Mouse (Mus musculus): ENCODE measurements around the gene Bcat1. TPM values are rescaled to one million over a fixed set of nuclear protein-coding genes. Genes with fewer than 3 reads are reported as not detected.

Bcat1 gene
- polyA plus RNA-seq, 1 experiment = 20.3 TPM

DNA sequence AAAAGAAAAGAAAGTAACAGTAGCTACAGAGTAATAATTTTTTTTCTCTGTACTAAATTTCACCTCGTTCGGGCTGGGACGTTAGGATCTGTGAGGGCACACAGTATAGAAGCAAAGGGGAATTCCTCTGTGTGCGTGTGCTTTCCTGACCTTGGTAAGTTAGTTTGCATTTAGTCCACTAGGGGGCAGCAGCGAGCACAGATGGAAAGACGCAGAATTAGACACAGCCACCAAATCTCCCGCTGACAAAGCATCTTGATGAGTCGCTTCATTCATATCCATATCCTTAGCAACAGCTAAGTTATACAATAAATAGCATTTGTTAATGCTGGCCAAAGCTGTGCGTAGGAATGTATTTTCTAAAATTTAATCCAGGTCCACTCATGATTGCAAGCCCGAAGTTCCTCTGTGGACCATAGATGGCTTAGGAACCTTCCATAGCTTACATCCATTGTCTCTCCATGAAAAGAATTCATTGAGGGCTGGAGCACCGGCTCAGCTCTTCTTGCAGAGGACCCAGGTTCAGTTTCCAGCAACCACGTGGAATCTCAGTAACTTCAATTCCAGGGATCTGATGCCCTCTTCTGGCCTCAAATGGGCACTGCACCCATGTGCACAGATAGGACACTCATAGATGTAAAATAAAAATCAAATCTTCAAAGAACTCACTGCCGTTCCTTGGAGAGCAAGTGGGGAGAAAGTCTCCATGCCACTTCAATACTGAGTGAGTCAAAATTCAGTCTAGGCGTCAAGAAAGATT, 52.8 kb downstream of the Bcat1 start:
- H3K4me3 ChIP-seq (replicated peaks; ENCODE audit: control insufficient read depth, low read depth, low read length) = no peak overlapping the region
- no peak for TF ChIP-seq POLR2A (IDR thresholded peaks at IDR 0.05; ENCODE audit: borderline replicate concordance, control insufficient read depth, low read depth, low read length)
- TF ChIP-seq CTCF (IDR thresholded peaks at IDR 0.05; ENCODE audit: control insufficient read depth, insufficient read depth, low read length) = peak; percentile 76
- H3K4me1 ChIP-seq (ENCODE audit: control insufficient read depth, insufficient read depth, low read length) = peaks cover 2% of the 10 kb centered on the region; the same call in 1 of the 2 replicates
- 75% methylated on average over 14 of the region's 14 CpGs for WGBS
- no peak overlapping the region for H3K27ac ChIP-seq (ENCODE audit: control insufficient read depth, insufficient read depth, low read depth, low read length, poor library complexity)

DNA sequence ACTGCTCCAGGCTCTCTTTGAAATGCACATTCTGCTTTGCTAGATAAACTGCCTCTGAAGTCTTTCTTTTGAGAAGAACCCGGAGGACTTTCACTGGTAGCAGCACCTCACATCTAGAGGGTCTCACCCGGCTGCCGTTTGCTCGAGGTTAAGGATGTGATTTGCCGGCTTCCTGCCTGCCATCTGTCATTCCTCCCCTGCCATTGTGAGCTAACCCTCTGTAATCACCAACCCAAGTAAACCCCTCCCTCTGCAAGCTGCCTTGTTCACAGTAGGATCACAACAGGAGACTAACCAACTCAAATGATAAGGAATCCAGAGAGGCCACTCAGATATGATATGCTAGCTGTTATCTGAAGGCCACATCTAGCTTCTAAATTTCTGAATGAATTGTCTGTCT, 53.6 kb downstream of the Bcat1 start:
- WGBS = 61% methylated on average over 5 of the region's 5 CpGs
- no peak overlapping the region for H3K27ac ChIP-seq (ENCODE audit: control insufficient read depth, insufficient read depth, low read depth, low read length, poor library complexity)

DNA sequence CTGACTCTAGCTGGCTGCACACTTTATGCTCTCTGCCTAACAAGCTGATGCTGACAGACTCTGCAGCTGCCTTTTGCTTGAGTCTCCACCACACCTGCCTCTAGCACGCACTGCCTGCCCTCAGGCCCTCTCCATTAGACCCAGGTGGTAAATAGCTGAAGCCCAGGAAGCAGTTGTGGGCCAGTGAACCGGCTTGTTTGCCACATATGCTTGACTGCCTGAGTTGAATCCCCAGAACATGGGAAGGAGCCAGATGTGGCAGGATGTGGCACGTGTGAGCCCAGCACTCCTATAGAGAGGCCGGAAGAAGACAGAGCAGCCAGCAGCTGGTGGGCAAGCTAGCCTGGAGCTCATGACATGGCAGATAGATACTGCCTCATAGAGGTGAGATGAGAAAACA, 55.4 kb downstream of the Bcat1 start:
- H3K27ac ChIP-seq (ENCODE audit: control insufficient read depth, insufficient read depth, low read depth, low read length, poor library complexity) = no peak overlapping the region; the same call in 1 of the 2 replicates
- TF ChIP-seq CTCF (IDR thresholded peaks at IDR 0.05; ENCODE audit: control insufficient read depth, insufficient read depth, low read length) (no peak), POLR2A (IDR thresholded peaks at IDR 0.05; ENCODE audit: borderline replicate concordance, control insufficient read depth, low read depth, low read length) (no peak)
- WGBS = 59% methylated on average over 4 of the region's 4 CpGs
- peaks cover 3% of the 10 kb centered on the region; the same call in 1 of the 2 replicates for H3K4me1 ChIP-seq (ENCODE audit: control insufficient read depth, insufficient read depth, low read length)
- no peak overlapping the region for H3K4me3 ChIP-seq (replicated peaks; ENCODE audit: control insufficient read depth, low read depth, low read length)

More for the DNA sequence above, 53.6 kb downstream of the Bcat1 start:
- H3K4me1 ChIP-seq (ENCODE audit: control insufficient read depth, insufficient read depth, low read length) = peaks cover 3% of the 10 kb centered on the region; the same call in 1 of the 2 replicates
- H3K4me3 ChIP-seq (replicated peaks; ENCODE audit: control insufficient read depth, low read depth, low read length) = no peak overlapping the region
- TF ChIP-seq CTCF (IDR thresholded peaks at IDR 0.05; ENCODE audit: control insufficient read depth, insufficient read depth, low read length) (no peak), POLR2A (IDR thresholded peaks at IDR 0.05; ENCODE audit: borderline replicate concordance, control insufficient read depth, low read depth, low read length) (no peak)

DNA sequence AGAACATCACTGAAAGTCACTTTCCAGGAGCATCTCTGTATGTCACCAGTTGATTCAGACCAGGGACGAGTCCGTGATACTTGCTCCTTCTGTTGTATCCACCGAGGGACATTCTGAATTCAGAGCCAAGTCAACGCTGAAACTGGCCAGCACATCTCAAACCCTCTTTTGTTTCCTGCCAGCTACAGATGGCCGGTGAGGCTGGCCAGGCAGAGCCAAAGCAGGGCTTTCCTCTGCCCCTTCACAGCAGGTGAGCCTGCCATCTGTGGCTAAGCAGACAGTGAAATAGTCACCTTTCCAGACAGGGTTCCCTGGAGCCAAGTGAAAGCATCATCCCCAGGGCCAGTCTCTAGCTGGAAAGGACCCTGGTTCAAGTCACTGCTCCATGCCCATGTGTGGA, 57.7 kb downstream of the Bcat1 start:
- no peak for TF ChIP-seq CTCF (IDR thresholded peaks at IDR 0.05; ENCODE audit: control insufficient read depth, insufficient read depth, low read length)
- no peak for TF ChIP-seq POLR2A (IDR thresholded peaks at IDR 0.05; ENCODE audit: borderline replicate concordance, control insufficient read depth, low read depth, low read length)
- Histone ChIP-seq H3K4me3 (replicated peaks; ENCODE audit: control insufficient read depth, low read depth, low read length) (no peak overlapping the region), H3K27ac (ENCODE audit: control insufficient read depth, insufficient read depth, low read depth, low read length, poor library complexity) (no peak overlapping the region), H3K4me1 (ENCODE audit: control insufficient read depth, insufficient read depth, low read length) (peaks cover 3% of the 10 kb centered on the region; the same call in 1 of the 2 replicates)
- WGBS = 88% methylated on average over 5 of the region's 5 CpGs

DNA sequence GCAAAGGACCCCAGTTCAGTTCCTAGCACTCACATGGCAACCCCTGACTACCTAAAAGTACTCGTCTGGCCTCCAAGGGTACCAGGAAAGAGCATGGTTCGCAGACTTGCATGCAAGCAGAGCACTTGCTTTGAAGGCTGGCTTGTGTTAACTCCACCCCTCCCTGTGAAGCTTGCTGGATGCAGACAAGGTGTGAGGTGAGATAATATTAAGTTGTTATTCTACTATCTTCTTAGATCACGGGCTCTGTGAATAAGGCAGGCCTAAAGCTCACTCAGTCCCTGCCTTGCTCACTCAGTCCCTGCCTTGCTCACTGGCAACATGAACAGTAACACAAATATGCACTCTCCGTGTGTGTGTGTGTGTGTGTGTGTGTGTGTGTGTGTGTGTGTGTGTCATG, 58.5 kb downstream of the Bcat1 start:
- TF ChIP-seq CTCF (IDR thresholded peaks at IDR 0.05; ENCODE audit: control insufficient read depth, insufficient read depth, low read length) = no peak
- TF ChIP-seq POLR2A (IDR thresholded peaks at IDR 0.05; ENCODE audit: borderline replicate concordance, control insufficient read depth, low read depth, low read length) = no peak
- Histone ChIP-seq H3K4me1 (ENCODE audit: control insufficient read depth, insufficient read depth, low read length) (peaks cover 3% of the 10 kb centered on the region; the same call in 1 of the 2 replicates), H3K4me3 (replicated peaks; ENCODE audit: control insufficient read depth, low read depth, low read length) (no peak overlapping the region), H3K27ac (ENCODE audit: control insufficient read depth, insufficient read depth, low read depth, low read length, poor library complexity) (no peak overlapping the region)
- 59% methylated on average over 4 of the region's 4 CpGs for WGBS

DNA sequence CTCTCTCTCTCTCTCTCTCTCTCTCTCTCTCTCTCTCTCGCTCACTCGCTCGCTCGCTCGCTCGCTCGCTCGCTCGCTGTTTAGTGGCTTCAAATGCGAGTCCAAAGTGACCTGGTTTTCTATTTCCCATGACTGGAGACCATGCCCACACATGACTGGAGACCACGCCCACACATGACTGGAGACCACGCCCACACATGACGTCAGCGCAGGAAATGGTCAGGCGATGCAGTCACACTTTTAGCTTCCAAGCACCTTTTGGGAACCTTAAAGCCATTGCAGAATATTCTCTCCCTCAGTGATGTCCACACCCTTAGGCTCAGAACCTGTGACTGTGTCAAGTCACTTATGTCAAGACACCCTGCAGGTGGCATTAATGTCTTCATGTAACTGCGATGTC, 59.3 kb downstream of the Bcat1 start:
- WGBS = 85% methylated on average over 16 of the region's 16 CpGs
- H3K4me3 ChIP-seq (replicated peaks; ENCODE audit: control insufficient read depth, low read depth, low read length) = no peak overlapping the region
- H3K27ac ChIP-seq (ENCODE audit: control insufficient read depth, insufficient read depth, low read depth, low read length, poor library complexity) = no peak overlapping the region
- H3K4me1 ChIP-seq (ENCODE audit: control insufficient read depth, insufficient read depth, low read length) = peaks cover 3% of the 10 kb centered on the region; the same call in 1 of the 2 replicates
- no peak for TF ChIP-seq CTCF (IDR thresholded peaks at IDR 0.05; ENCODE audit: control insufficient read depth, insufficient read depth, low read length)
- no peak for TF ChIP-seq POLR2A (IDR thresholded peaks at IDR 0.05; ENCODE audit: borderline replicate concordance, control insufficient read depth, low read depth, low read length)

DNA sequence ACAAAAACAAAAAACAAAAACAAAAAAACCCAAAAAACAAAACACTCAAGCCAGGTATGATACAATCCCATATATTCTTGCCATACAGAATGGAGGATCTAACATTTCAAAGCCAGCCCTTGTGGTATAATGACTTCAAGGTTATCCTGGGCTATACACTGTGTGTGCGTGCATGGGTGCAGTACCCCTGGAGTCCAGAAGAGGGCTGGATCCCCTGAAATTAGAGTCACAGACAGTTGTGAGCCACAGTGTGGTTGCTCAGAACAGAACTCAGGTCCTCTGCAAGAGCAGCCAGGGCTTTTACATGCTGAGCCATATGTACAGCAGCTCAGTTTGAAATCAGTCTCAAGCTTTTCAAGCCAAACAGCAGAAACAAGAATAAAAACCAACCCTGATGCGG, 61.0 kb downstream of the Bcat1 start:
- TF ChIP-seq CTCF (IDR thresholded peaks at IDR 0.05; ENCODE audit: control insufficient read depth, insufficient read depth, low read length) (peak; percentile 32; the same call in 1 of the 2 replicates), POLR2A (IDR thresholded peaks at IDR 0.05; ENCODE audit: borderline replicate concordance, control insufficient read depth, low read depth, low read length) (no peak)
- H3K27ac ChIP-seq (ENCODE audit: control insufficient read depth, insufficient read depth, low read depth, low read length, poor library complexity) = no peak overlapping the region
- H3K4me3 ChIP-seq (replicated peaks; ENCODE audit: control insufficient read depth, low read depth, low read length) = no peak overlapping the region
- 89% methylated on average over 2 of the region's 2 CpGs for WGBS
- H3K4me1 ChIP-seq (ENCODE audit: control insufficient read depth, insufficient read depth, low read length) = peaks cover 1% of the 10 kb centered on the region; the same call in 1 of the 2 replicates

DNA sequence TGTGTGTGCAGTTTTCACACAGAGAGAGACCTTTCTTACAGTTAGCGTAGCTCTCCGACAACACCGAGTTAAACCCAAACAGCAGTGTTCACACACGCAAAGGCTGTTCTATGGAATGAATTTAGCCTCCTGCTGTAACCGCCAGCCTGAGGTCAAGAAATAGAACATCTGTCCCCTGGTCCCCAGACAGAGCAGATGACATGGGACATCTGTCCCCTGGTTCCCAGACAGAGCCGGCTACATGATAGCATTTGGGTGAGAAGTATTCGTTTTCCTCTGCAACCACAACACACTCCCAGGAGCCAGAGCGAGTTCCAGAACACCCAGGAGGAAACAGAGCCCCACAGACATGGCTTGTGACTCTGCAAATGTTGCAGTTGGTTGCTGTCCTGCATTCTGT, 63.3 kb downstream of the Bcat1 start:
- no peak overlapping the region for H3K4me3 ChIP-seq (replicated peaks; ENCODE audit: control insufficient read depth, low read depth, low read length)
- no peak for TF ChIP-seq POLR2A (IDR thresholded peaks at IDR 0.05; ENCODE audit: borderline replicate concordance, control insufficient read depth, low read depth, low read length)
- TF ChIP-seq CTCF (IDR thresholded peaks at IDR 0.05; ENCODE audit: control insufficient read depth, insufficient read depth, low read length) = no peak
- 77% methylated on average over 8 of the region's 8 CpGs for WGBS
- peaks cover 1% of the 10 kb centered on the region; the same call in 1 of the 2 replicates for H3K4me1 ChIP-seq (ENCODE audit: control insufficient read depth, insufficient read depth, low read length)
- no peak overlapping the region for H3K27ac ChIP-seq (ENCODE audit: control insufficient read depth, insufficient read depth, low read depth, low read length, poor library complexity)
